Mouse (Mus musculus) hematopoietic multipotent progenitor cell, adult 10-12 weeks (in vitro differentiated cells): ENCODE data around the gene Cerk. TPM values are rescaled to one million over a fixed set of nuclear protein-coding genes. Genes with fewer than 3 reads are reported as not detected.

ENCODE experiments used
- polyA plus RNA-seq: library from polyadenylated mRNA; stranded (reverse); fragments of >175 nt; gene quantifications from 2 replicates; pipeline ENCODE4 v1.2.3, GENCODE M21; 2012; ENCODE audit warnings: low replicate concordance

The Cerk gene
- polyA plus RNA-seq = 41.1 and 61.6 TPM in 2 replicates

DNA sequence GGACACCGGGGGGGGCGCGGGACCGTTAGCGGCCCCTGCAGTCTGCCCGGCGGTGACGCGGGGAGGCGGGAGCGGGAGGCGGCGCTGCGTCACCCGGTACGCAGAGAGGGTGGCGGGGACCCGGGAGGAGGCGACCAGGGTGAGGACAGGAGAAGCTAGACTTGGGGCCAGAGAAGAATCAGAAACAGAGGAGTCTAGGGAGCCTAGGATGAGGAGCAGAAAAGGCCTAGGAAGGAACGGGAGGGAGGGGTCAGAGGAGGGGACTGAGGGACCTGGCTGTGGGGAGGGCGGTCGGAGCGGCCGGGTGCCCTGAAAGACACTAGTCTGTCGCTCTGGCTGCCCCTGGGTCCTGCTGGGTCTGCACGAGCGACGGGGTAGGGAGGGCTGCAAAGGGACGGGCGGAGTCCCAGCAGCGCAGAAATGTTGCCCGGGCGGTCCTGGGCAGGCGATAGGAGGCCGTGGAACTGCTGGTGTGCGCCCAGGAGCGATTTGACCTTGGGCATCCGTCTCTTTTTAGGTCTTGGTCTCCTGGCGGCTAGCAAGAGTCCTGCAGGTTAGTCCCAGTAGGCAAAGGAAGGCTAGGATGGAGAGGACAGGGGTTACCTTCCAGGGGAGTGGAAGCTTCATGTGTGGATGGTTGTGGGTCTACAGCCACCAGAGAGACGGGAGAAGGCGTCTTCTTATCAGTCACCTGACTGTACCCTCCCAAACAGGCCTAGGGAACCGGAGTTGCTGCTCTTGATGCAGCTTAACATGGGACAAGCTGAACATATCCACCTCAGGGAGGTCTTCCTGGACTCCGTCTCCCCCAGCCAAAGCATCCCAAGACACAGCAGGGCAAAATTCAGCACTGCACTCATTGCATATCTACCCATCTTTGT, at the start of gene Cerk:
TSS of gene Cerk (minus strand) at position 453 of the 881 bp plus-strand sequence.

DNA sequence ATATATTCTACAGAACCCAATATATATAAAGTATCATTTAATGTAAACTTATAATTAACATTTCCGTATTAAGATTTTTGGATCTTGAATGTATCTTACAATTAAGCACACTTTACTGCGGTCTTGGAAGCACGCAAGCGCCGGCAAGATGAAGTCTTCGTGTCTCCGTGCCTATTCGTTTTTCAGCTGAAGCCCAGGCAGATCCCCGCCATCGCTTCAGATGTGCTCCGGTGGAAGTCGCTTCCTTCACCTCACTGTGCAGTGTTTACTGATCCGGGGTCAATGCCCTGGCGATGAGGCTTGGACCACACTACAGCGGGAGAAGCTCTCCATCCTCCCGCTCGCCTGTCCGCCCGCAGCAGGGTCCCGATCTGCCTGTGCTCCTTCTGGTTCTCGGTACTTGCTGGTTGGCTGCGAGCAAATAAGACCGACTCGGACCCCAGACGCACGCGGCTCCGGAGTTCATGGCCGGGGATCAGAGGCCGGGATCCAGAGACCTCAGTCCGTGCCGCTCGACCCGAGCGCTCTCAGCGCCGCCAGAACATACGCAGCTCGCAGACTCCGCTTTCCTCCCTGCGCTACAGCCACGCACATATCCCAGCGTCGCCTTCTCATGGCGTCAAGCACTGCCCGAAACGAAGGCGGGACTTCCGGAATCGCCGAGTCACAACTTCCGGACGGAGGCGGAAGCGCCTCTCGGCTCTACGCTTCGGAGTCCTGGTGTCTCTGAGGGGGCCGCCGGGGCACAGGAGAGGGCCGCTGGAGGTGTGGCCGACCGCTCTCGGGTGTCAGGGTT, 28.0 kb upstream of the Cerk start, which contains the start of gene Tbc1d22a:
TSS of gene Tbc1d22a (plus strand) at position 707 of the 796 bp plus-strand sequence.

Other genes with a start within 250 kb of the Cerk start
- gene Celsr1, start 152.4 kb downstream of the Cerk start, polyA plus RNA-seq = 18.6 and 51.8 TPM in 2 replicates
- gene Gramd4, start 128.4 kb downstream of the Cerk start, polyA plus RNA-seq = 35.3 and 45.5 TPM in 2 replicates
- gene Tbc1d22a, start 28.3 kb upstream of the Cerk start, polyA plus RNA-seq = 9.4 and 19.0 TPM in 2 replicates